Mouse (Mus musculus) forebrain, embryonic 11.5 days (tissue): Measurements from ENCODE around the gene Eloa. TPM values are rescaled to one million over a fixed set of nuclear protein-coding genes. Genes with fewer than 3 reads are reported as not detected.

Source experiments
- ATAC-seq: fragments of 200-750 bp; cut with Nextera tagmentation; replicated peaks from 2 replicates; pipeline ENCODE4 v1.8.0; 2017; ENCODE audit warnings: moderate TSS enrichment; ENCODE audit not compliant: low FRiP score
- DNase-seq: peaks from one replicate; pipeline ENCODE4 v3.0.0-alpha.2; 2017; ENCODE audit warnings: low spot score
- H3K27ac ChIP-seq: fragments of 300-500 bp; sonication (generic); 2 replicates; pipeline ENCODE4 v1.5.1; 2014; ENCODE audit warnings: low read depth, low read length
- H3K27me3 ChIP-seq: fragments of 300-500 bp; sonication (generic); 2 replicates; pipeline ENCODE4 v1.6.1; 2014; ENCODE audit warnings: mild to moderate bottlenecking, low read length, mixed read lengths; ENCODE audit not compliant: control insufficient read depth, insufficient read depth
- H3K36me3 ChIP-seq: fragments of 300-500 bp; sonication (generic); 2 replicates; pipeline ENCODE4 v1.6.1; 2014; ENCODE audit warnings: mild to moderate bottlenecking, low read length, moderate library complexity, mixed read lengths; ENCODE audit not compliant: control insufficient read depth, insufficient read depth
- H3K4me1 ChIP-seq: fragments of 300-500 bp; sonication (generic); replicated peaks from 2 replicates; pipeline ENCODE4 v1.6.1; 2014; ENCODE audit warnings: low read length, mixed read lengths; ENCODE audit not compliant: control insufficient read depth, insufficient read depth
- H3K4me2 ChIP-seq: fragments of 300-500 bp; sonication (generic); 2 replicates; pipeline ENCODE4 v1.6.1; 2014; ENCODE audit warnings: low read depth, mild to moderate bottlenecking, low read length, moderate library complexity, mixed read lengths; ENCODE audit not compliant: severe bottlenecking
- H3K4me3 ChIP-seq: fragments of 300-500 bp; sonication (generic); 2 replicates; pipeline ENCODE4 v1.5.1; 2014; ENCODE audit warnings: low read depth, low read length
- H3K9ac ChIP-seq: fragments of 300-500 bp; sonication (generic); 2 replicates; pipeline ENCODE4 v1.6.1; 2014; ENCODE audit warnings: low read length
- H3K9me3 ChIP-seq: fragments of 300-500 bp; sonication (generic); 2 replicates; pipeline ENCODE4 v1.6.1; 2016; ENCODE audit warnings: low read length, mixed read lengths; ENCODE audit not compliant: control insufficient read depth
- WGBS: fragments of 180-500 bp; shearing (Covaris S2); extraction: QIAGEN DNeasy Blood & Tissue Kit; methylation state at CpG from one replicate; pipeline ENCODE4 v1.1.7; 2014; 5-methylcytosine and 5-hydroxymethylcytosine counted together
- polyA plus RNA-seq: library from polyadenylated mRNA; unstranded; fragments of >200 nt; fragmentation: Nextera tagmentation; extraction: Ambion mirVana; gene quantifications from 2 replicates; pipeline ENCODE4 v1.2.1, GENCODE M21; 2014

Eloa gene
- polyA plus RNA-seq, 1 experiment from 2014 or later, result 41.0 TPM

DNA sequence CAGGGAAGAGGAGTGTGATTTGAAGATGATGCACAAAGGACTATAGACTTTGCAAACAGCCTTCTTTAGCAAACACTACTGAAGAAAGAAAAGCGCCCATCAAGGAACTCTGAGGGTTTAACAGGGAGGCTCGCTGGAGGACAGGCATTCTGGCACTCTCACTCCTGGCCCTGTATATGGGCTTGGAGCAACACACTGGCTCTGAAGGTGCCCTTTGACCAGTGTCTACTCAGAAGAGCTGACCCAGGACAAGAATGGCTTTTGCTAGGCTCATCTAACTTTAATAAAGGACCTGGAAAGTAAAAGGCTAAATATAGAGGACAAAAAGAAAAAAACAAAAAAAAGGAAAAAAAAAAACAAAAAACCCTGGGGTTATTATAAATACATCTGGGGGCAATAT is 16.6 kb downstream of the Eloa start:
- ATAC-seq, result no peak
- H3K27me3 ChIP-seq, result no peaks in the 10 kb centered on the region
- H3K4me3 ChIP-seq, result no peak overlapping the region
- no peak for DNase-seq
- peaks cover 18% of the 10 kb centered on the region for H3K36me3 ChIP-seq
- H3K9ac ChIP-seq, result no peak overlapping the region
- H3K9me3 ChIP-seq, result no peaks in the 10 kb centered on the region
- no peak overlapping the region for H3K27ac ChIP-seq
- no peak overlapping the region for H3K4me2 ChIP-seq
- WGBS, result 89% methylated on average over 2 of the region's 2 CpGs
- no peaks in the 10 kb centered on the region for H3K4me1 ChIP-seq

GRCm38 (mm10) chr4:136004107-136004675 is 17.4 kb downstream of the Eloa start:
- no peak overlapping the region for H3K9ac ChIP-seq
- no peak overlapping the region for H3K27ac ChIP-seq
- 91% methylated on average over 5 of the region's 5 CpGs for WGBS
- no peak for ATAC-seq
- no peak for DNase-seq
- no peak overlapping the region for H3K4me3 ChIP-seq
- H3K9me3 ChIP-seq, result no peaks in the 10 kb centered on the region
- no peaks in the 10 kb centered on the region for H3K4me1 ChIP-seq
- H3K4me2 ChIP-seq, result no peak overlapping the region
- H3K36me3 ChIP-seq, result peaks cover 16% of the 10 kb centered on the region
- H3K27me3 ChIP-seq, result no peaks in the 10 kb centered on the region

DNA sequence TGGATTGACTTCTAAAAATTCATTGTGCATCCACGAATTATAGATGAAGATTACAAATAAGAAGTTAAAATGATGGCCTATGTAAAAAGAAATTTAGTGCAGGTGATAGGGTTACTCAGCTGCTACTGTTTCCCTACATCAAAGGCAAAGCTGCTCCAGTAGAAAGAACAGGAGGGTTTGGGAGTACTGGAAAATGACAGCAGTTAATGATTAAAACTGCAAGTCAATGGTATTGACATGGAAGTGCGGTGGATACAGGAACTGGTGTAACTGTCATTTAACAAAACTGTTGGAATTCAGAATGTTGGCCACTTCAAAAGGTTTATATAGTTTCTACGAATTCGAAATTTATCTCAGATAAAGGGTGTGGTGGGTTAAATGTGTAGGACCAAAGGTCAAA is 26.4 kb downstream of the Eloa start:
- Histone ChIP-seq H3K27ac (no peak overlapping the region), H3K9ac (no peak overlapping the region), H3K4me3 (no peak overlapping the region), H3K36me3 (no peaks in the 10 kb centered on the region), H3K9me3 (no peaks in the 10 kb centered on the region), H3K27me3 (no peaks in the 10 kb centered on the region), H3K4me2 (no peak overlapping the region), H3K4me1 (no peaks in the 10 kb centered on the region)
- ATAC-seq (no peak), DNase-seq (no peak)
- 86% methylated on average over 4 of the region's 4 CpGs for WGBS

DNA sequence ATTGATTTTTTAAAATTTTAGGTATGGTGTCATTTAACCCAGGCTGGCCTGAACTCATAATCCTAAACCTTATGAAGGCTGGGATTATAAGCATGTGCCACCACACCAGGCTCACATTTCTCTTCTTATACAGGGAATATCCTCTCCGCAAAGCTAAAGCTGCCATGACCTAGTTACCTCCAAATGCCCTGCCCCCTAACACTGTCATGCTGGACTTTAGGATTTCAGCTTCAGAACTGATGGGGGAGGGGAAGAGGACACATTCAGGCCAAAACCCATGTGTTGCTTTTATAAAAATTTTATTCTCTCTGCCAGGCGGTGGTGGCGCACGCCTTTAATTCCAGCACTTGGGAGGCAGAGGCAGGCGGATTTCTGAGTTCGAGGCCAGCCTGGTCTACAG is 27.6 kb downstream of the Eloa start:
- no peaks in the 10 kb centered on the region for H3K9me3 ChIP-seq
- H3K4me2 ChIP-seq, result no peak overlapping the region
- no peak overlapping the region for H3K9ac ChIP-seq
- H3K36me3 ChIP-seq, result no peaks in the 10 kb centered on the region
- H3K4me1 ChIP-seq, result no peaks in the 10 kb centered on the region
- H3K27ac ChIP-seq, result no peak overlapping the region
- H3K4me3 ChIP-seq, result no peak overlapping the region
- no peaks in the 10 kb centered on the region for H3K27me3 ChIP-seq
- 94% methylated on average over 6 of the region's 6 CpGs for WGBS
- ATAC-seq (no peak), DNase-seq (no peak)

GRCm38 (mm10) chr4:135987714-135988113 is 33.8 kb downstream of the Eloa start:
- WGBS, result 67% methylated on average over 9 of the region's 9 CpGs
- DNase-seq, result no peak

GRCm38 (mm10) chr4:135986943-135987710 is 34.4 kb downstream of the Eloa start, which contains the start of gene Pithd1:
Pithd1 (minus strand) TSS chr4:135987264.
- Histone ChIP-seq H3K27me3 (no peaks in the 10 kb centered on the region), H3K27ac (peak within 1 kb of the TSS; percentile 62), H3K4me3 (peak within 1 kb of the TSS; percentile 90), H3K9me3 (no peaks in the 10 kb centered on the region), H3K4me2 (peak within 1 kb of the TSS; percentile 64), H3K4me1 (peaks cover 8% of the 10 kb centered on the region), H3K9ac (peak within 1 kb of the TSS; percentile 91), H3K36me3 (no peaks in the 10 kb centered on the region; the same call in 1 of the 2 replicates)
- peak; percentile 93 for ATAC-seq
- under 1% methylated on average over 76 of the region's 81 CpGs for WGBS
- DNase-seq, result peak; percentile 95

More at GRCm38 (mm10) chr4:135987714-135988113, 33.8 kb downstream of the Eloa start:
- Histone ChIP-seq H3K36me3 (no peaks in the 10 kb centered on the region; the same call in 1 of the 2 replicates), H3K27me3 (no peaks in the 10 kb centered on the region), H3K9ac (peak overlapping the region; percentile 91), H3K4me2 (peak overlapping the region; percentile 64; the same call in 1 of the 2 replicates), H3K27ac (no peak overlapping the region), H3K9me3 (no peaks in the 10 kb centered on the region), H3K4me1 (peaks cover 8% of the 10 kb centered on the region), H3K4me3 (peak overlapping the region; percentile 90)
- no peak for ATAC-seq

DNA sequence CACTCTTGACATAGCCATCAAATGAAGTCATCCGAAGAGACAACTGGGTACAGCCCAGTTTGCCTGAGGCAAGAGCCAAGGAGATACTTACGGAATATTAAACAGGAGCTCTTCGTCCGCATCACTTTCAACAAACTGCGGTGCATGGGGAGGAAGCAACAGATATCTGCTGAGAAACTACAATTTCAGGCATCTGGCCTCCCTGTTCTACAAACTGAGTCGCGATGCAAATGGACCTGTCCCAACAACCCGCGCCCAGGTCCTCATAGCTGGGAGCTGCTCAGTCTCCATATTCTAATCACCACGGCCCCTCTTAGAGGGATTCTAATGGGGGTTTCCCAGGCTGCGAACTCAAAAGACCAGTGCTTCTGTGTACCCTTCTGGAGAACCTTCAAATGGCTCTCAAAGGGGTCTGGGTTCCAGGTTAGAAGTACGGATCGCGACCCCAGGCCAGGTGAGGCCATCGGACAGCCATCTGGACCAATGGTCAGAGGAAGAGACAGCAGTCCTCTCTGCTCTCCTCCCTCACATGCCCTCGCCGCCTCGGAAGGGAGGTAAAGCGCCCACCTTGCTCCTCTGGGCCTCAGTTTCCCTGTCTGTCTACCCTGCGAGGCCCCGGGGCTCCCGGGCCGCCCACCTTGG is 35.1 kb downstream of the Eloa start:
- ATAC-seq (peak; percentile 22; the same call in 1 of the 2 replicates), DNase-seq (no peak)
- Histone ChIP-seq H3K9ac (peak overlapping the region; percentile 91), H3K4me2 (peak overlapping the region; percentile 64), H3K4me3 (peak overlapping the region; percentile 90), H3K36me3 (no peaks in the 10 kb centered on the region; the same call in 1 of the 2 replicates), H3K4me1 (peaks cover 8% of the 10 kb centered on the region), H3K9me3 (no peaks in the 10 kb centered on the region), H3K27ac (peak overlapping the region; percentile 62), H3K27me3 (no peaks in the 10 kb centered on the region)
- 8% methylated on average over 23 of the region's 23 CpGs for WGBS

DNA sequence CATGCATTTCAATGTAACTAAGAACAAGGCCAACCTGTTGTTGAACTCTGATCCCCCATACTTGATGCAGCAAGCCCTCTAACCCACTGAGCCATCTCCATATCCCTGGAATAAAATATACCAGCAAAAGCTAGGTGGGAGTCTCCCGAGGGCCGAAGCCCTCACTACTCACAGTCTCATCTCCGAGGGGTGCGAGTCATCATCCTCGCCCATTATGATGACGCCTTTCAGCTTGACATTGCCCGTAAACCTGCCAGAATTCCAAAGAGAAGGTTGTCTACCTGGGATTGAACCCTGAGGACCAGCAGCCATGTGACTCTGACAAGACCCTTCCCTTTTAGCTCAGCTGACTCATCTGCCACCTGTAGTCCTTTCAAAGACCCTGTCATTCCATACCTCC is 35.8 kb downstream of the Eloa start:
- Histone ChIP-seq H3K4me3 (peak overlapping the region; percentile 90), H3K36me3 (no peaks in the 10 kb centered on the region; the same call in 1 of the 2 replicates), H3K27ac (no peak overlapping the region), H3K9me3 (no peaks in the 10 kb centered on the region), H3K27me3 (no peaks in the 10 kb centered on the region), H3K4me1 (peaks cover 8% of the 10 kb centered on the region), H3K9ac (peak overlapping the region; percentile 91), H3K4me2 (peak overlapping the region; percentile 64)
- DNase-seq (no peak), ATAC-seq (no peak)
- 95% methylated on average over 7 of the region's 7 CpGs for WGBS
